Mouse (Mus musculus) adrenal gland, postnatal 14 days (tissue): ENCODE measurements around the gene Fam53a. TPM values are rescaled to one million over a fixed set of nuclear protein-coding genes. Genes with fewer than 3 reads are reported as not detected.

Experiments used
- DNase-seq: peaks from one replicate; pipeline ENCODE4 v3.0.0; 2021; ENCODE audit warnings: mixed read lengths
- total RNA-seq: library from RNA; stranded (reverse); gene quantifications from 2 replicates; pipeline ENCODE4 v1.2.3, GENCODE M21; 2021

The Fam53a gene
- total RNA-seq, 1 experiment from 2014 or later, result 26.8 TPM

DNA sequence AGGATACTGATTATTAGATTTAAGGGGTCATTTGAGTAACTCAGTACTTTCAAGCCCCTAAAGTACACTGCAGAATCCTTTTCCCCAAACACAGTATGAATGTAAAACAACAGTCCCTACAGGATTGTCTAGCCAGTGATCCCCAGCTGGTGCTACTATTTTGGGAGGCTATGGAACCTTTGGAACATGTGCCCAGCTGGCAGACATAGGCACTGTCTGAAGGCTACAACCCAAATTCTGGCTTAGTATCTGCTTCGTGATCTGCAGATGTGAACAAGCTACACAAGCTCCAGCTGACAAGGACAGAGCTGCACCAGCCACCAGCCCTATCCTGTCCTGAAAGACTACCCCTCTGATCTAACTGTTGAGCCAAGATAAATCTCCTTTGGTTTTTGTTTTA is 3.1 kb upstream of the Fam53a start:
- no peak for DNase-seq

DNA sequence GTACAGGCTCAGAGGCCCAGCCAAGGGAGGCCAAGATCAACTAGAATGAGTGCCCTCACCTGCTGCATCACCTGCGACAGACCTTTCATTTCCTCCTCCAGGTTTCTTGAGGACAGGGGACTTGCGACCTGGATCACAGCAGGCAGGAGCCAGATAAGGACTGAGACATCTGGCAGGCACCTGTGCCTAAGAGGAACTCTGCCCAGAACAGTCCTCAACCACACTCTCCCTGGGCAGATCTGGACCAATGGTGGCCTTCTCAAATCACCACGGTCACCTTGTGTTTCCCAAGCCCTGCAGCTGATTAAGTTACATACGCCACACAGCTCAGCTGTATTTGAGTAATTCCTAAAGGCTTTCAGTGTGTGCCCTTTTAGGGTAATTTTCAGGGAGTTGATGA is 1.2 kb upstream of the Fam53a start:
- DNase-seq, result peak; percentile 21

DNA sequence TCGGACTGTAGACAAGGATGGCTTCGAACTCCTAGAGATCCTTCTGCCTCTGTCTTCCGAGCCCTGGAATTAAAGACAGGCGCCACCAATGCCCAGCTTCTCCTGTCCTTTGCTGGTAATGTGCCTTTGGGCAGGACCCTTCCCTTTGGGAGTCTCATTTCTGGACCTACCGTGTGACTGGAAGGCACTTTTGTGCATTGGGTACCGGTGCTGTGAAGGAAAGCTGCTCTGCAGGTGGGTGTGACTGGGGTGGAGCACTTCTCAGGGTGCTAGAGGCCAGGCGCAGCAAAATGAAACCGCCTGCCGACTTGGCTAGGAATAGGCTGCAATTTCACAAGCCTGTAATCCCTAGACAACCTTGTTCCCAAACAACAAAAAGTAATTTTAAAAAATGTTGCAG is 626 bp upstream of the Fam53a start:
- DNase-seq, result peak; percentile 61

DNA sequence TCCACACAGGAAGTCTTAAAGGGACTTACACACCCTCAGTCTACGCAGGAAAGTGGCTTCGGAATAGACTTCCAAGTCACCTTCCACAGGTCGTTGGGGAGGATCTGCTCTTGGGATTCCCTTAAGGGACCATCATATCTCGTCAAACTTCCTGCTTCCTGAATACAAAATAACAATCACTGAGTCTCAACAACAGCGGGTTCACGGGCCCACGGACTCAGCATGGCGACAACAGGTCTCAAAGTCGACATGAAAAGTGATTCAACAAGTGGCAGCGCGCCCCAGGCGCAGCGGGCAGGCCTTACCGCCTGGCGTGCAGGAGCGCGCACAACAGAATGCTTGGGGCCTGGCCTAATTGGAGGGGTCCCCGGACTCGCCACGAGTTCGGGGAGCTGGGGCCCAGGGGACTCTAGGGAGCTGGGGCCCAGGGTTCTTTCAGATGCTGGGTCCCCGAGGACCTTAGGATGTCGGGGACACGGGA is 575 bp downstream of the Fam53a start:
- DNase-seq, result peak; percentile 72

- DNase-seq, result peak; percentile 43
Measured at GRCm38 (mm10) chr5:33627968-33628367, 1.5 kb downstream of the Fam53a start.

- no peak for DNase-seq
Measured at GRCm38 (mm10) chr5:33623766-33624165, 5.7 kb downstream of the Fam53a start.

GRCm38 (mm10) chr5:33622671-33623070 is 6.8 kb downstream of the Fam53a start:
- no peak for DNase-seq

DNA sequence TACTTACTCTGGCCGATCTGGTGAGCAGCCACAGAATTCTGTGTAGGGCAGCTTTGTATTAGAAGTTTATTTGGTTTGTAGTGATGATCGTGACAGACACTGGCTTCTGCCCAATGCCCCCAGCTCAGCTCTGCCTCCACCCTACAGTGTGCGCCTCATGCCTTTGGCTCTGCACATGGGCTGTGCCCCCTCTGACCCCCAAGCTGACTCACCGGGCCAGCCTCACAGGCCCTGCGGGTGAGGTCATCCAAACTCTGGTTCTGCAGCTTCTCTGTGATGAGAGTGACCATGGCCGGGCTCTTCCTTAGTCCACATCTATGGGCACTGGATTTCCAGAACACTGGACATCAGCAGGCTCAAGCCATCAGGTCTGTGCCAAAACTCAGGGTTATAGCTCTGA is 15.0 kb downstream of the Fam53a start:
- peak; percentile 62 for DNase-seq

DNA sequence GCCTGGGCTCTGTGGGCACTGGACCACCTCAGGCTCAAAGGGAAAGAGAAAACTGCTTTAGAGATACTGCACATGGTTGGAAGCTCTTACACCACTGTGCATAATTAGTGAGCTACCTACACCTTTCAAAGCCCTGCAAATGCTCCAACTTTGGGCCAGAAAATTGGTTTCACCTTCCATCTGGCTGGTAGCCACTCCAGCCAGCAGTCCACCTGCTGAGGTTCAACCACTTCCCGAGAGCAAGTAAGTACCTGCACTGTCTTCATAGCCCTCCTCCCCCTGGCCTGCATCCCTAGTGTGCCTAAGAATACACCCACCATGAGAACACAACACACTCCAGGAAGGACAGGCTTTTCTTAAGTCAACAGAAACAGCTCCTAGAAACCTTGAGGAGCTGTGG is 17.6 kb downstream of the Fam53a start:
- DNase-seq, result no peak

DNA sequence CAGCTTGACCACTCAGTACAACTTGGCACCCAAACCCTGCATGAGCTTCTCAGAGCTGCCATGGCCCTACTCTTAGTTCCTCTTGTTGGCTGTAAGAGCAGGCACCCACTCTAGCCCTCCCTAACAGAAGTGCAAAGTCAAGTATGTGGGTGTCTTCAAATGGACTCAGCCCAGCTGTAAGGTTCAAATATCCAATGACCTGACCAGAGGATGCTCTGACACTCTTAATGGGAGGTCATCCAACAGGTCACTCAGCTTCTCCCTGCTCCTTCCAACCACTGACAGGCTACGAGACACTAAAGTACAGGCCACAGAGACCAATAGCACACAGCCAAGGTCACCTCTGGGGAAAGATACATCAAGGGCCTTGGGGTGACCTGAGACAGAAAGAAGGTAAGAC is 20.2 kb downstream of the Fam53a start:
- no peak for DNase-seq

GRCm38 (mm10) chr5:33607434-33607833 is 22.0 kb downstream of the Fam53a start:
- no peak for DNase-seq

DNA sequence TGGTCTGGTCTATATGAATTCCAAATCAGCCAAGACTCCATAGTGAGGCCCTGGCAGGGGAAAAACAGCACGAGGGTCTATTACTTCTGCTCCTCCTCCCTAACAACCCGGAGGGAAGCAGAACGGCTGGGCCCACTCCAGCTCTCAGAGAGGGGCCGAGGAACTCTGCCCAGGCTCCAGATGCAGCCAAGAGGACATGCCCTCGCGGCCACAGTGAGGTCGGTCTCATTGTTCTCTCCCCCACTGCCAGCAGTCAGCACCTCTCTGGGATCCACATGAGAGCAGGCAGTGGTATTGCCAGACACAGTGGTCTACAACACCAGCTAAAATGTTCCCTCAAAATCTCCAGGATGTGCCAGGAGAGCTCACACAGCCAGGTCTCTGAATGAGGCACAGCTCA is 22.8 kb downstream of the Fam53a start:
- DNase-seq, result no peak

- no peak for DNase-seq
Measured at GRCm38 (mm10) chr5:33605314-33605713, 24.1 kb downstream of the Fam53a start.

DNA sequence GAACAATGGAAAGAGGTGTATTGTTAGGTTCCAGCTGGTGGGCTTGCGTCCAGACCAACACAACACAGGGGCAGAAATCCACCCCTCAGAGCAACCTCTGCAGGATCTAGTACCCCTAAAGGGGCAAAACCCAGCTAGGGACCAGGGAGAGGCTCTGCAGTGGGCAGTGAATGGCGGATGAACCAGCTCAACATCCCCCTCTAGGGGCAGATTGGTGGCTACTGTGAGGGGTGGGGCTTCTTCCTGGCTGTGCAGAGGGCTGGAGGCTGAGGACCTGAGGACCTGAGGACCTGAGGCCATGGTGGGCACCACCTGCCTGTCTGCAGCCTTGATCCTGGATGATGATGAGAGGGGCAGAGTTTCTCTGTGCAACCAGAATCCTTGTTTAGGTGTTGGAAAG is 35.8 kb downstream of the Fam53a start:
- peak; percentile 27 for DNase-seq

GRCm38 (mm10) chr5:33589221-33589888 is 40.1 kb downstream of the Fam53a start:
- DNase-seq, result peak; percentile 85

GRCm38 (mm10) chr5:33588066-33588465 is 41.4 kb downstream of the Fam53a start:
- DNase-seq, result no peak

DNA sequence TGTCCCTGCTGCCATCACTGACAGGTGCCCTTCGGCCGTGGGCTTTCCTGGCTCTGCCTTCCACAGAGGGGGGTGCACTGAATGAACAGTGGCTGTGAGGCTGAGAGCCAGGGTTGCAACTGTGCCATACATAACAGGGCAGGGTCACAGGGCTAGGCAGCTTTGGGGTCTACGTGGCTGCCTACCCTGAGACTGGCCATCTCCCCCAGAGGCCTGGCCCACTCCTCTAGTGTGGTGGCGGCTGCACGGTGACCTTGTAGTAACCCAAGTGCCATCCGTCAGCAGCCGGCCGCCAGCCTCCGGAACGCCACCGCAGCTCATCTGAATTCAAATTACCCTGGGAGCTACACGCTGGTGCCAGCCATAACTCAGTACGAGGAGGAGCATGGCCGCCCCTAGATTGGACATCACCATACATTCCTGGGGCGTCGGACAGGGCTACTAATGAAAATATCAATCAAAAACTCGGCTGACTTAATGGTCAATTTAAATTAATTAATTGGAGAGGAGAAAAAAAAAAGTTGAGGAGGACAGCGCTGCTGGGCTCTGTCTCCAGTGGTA is 41.9 kb downstream of the Fam53a start:
- DNase-seq, result no peak

- no peak for DNase-seq
Measured at GRCm38 (mm10) chr5:33580336-33580735, 49.1 kb downstream of the Fam53a start.

GRCm38 (mm10) chr5:33574207-33574606 is 55.2 kb downstream of the Fam53a start:
- no peak for DNase-seq

GRCm38 (mm10) chr5:33565886-33566285 is 63.5 kb downstream of the Fam53a start:
- peak; percentile 11 for DNase-seq

GRCm38 (mm10) chr5:33556277-33556995 is 73.0 kb downstream of the Fam53a start:
- DNase-seq, result no peak
